Mouse (Mus musculus): ENCODE measurements at regions not wholly inside any gene's neighbourhood (a gene's known extent, or its start where the extent isn't known, plus 50 kb on each side); places are given as distances from the start of the nearest gene placed in this dataset.

DNA sequence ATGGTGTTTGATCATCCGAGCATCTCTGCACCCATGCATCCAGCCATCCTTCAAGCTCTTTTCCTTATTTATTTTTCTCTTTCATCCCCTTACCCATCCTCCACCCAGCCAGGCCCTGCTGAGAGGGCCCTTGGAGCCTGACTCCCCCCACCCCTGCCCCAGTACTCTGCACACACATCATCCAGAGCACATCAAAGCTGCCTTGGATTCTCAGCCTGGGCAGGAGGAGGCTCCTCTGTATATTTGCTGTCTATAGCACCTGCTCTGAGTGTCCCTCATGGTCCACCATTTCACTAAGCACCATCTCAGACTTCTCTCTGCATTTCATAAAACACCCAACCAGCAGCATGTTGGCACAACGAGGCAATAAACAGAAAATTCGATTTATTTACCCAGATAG lies 101.9 kb downstream of the Mn1 start:
- TF ChIP-seq POLR2A (IDR thresholded peaks at IDR 0.05; ENCODE audit: borderline replicate concordance, control insufficient read depth, low read depth, low read length) (no peak), CTCF (IDR thresholded peaks at IDR 0.05; ENCODE audit: control insufficient read depth, insufficient read depth, low read length) (no peak)
- 44% methylated on average over 3 of the region's 3 CpGs for WGBS
- no peak overlapping the region for H3K4me3 ChIP-seq (replicated peaks; ENCODE audit: control insufficient read depth, low read depth, low read length)

DNA sequence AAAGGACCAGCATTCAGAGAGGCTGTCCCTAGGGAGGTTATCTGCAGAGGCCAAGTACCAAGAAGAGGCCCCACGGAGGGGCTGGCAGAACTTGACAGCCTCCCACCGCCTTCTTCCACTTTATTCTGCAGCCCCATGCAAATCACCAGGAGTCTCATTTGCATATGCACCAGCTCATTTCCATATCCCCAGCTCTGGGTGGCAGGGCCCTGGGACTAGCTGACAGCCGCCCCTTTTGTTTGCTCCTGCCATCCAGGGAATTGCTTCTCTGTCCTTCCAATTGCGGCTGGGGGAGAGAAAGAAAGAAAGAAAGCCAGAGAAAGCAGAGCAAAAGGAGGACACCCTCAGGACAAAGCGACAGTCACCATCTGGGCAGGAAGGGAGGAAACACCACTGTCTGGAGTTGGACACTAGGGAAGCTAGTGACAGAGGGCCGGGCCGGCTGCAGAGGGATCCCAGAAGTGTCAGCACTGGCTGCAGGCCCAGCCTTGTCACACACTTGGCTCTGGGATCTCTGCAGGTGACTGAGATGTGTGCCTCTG lies 102.4 kb downstream of the Mn1 start:
- no peaks in the 10 kb centered on the region; the same call in 1 of the 2 replicates for H3K4me1 ChIP-seq (ENCODE audit: control insufficient read depth, insufficient read depth, low read length)
- no peak overlapping the region for H3K27ac ChIP-seq (ENCODE audit: control insufficient read depth, insufficient read depth, low read depth, low read length, poor library complexity)
- 43% methylated on average over 7 of the region's 7 CpGs for WGBS
- TF ChIP-seq POLR2A (IDR thresholded peaks at IDR 0.05; ENCODE audit: borderline replicate concordance, control insufficient read depth, low read depth, low read length) (no peak), CTCF (IDR thresholded peaks at IDR 0.05; ENCODE audit: control insufficient read depth, insufficient read depth, low read length) (no peak)
- no peak overlapping the region for H3K4me3 ChIP-seq (replicated peaks; ENCODE audit: control insufficient read depth, low read depth, low read length)

More for the DNA sequence above, 101.9 kb downstream of the Mn1 start:
- H3K27ac ChIP-seq (ENCODE audit: control insufficient read depth, insufficient read depth, low read depth, low read length, poor library complexity): no peak overlapping the region
- H3K4me1 ChIP-seq (ENCODE audit: control insufficient read depth, insufficient read depth, low read length): no peaks in the 10 kb centered on the region; the same call in 1 of the 2 replicates

DNA sequence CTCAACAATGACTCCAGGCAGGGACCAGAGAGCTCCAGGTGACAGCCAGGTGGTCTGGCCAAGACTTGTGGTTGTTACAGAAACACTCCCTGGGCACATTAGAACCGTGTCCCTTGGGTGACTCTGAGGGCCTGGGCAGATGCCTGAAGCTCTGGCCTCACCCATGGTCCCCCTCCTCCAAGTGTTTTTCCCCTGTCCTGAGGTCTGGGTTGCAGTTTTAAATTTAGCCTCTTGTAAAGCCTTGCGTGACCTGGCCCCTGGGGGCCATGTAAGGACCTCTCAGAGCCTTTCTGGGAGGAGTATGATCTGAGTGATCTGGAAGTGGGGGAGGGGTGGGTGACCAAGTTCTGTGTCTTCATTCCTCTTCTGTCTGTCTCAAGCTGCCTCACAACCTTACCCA lies 104.7 kb downstream of the Mn1 start:
- TF ChIP-seq CTCF (IDR thresholded peaks at IDR 0.05; ENCODE audit: control insufficient read depth, insufficient read depth, low read length) (no peak), POLR2A (IDR thresholded peaks at IDR 0.05; ENCODE audit: borderline replicate concordance, control insufficient read depth, low read depth, low read length) (no peak)
- WGBS: 76% methylated on average over 2 of the region's 2 CpGs
- no peaks in the 10 kb centered on the region; the same call in 1 of the 2 replicates for H3K4me1 ChIP-seq (ENCODE audit: control insufficient read depth, insufficient read depth, low read length)
- H3K4me3 ChIP-seq (replicated peaks; ENCODE audit: control insufficient read depth, low read depth, low read length): no peak overlapping the region
- H3K27ac ChIP-seq (ENCODE audit: control insufficient read depth, insufficient read depth, low read depth, low read length, poor library complexity): no peak overlapping the region

DNA sequence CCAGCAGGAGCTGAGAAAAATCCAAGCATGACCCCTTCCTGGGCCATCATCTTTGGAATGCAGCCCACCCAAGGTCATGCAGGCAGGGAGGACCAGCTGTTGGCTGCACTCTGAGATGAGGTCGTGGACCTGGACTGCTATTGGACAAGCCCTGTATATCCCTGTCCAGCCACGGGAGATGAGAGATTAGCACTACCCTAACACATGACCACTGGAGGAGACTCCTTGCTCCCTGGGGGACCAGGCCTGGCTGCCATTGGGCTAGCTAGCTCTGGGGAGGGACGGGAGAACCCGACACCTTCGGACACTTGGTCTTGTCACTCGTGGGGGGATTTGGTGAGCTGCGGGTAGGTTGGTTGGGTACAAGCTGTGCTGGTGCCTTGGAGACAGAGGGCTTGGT lies 105.4 kb downstream of the Mn1 start:
- H3K4me1 ChIP-seq (ENCODE audit: control insufficient read depth, insufficient read depth, low read length): no peaks in the 10 kb centered on the region; the same call in 1 of the 2 replicates
- TF ChIP-seq POLR2A (IDR thresholded peaks at IDR 0.05; ENCODE audit: borderline replicate concordance, control insufficient read depth, low read depth, low read length): no peak
- no peak for TF ChIP-seq CTCF (IDR thresholded peaks at IDR 0.05; ENCODE audit: control insufficient read depth, insufficient read depth, low read length)
- WGBS: 78% methylated on average over 7 of the region's 7 CpGs
- H3K4me3 ChIP-seq (replicated peaks; ENCODE audit: control insufficient read depth, low read depth, low read length): no peak overlapping the region
- no peak overlapping the region for H3K27ac ChIP-seq (ENCODE audit: control insufficient read depth, insufficient read depth, low read depth, low read length, poor library complexity)

DNA sequence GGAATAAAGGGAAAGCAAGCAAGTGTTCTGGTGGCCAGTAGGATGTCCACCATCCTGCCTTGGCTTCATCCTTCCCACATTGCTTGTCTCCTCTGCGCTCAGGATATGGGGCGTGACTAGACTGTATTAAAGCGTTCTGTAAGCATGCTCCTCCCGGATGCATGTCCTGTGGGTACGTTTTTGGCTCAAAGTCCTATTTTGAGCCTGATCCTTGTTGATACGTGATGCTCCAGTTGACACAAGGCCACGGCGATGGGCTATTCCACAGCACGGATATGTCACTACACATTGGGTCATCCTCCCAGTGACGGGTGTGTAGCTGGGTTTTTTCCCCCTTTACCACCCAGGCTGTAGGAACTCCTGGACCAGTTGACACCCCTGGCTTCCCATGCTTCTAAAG lies 110.6 kb downstream of the Mn1 start:
- Histone ChIP-seq H3K4me3 (replicated peaks; ENCODE audit: control insufficient read depth, low read depth, low read length) (no peak overlapping the region), H3K4me1 (ENCODE audit: control insufficient read depth, insufficient read depth, low read length) (no peaks in the 10 kb centered on the region), H3K27ac (ENCODE audit: control insufficient read depth, insufficient read depth, low read depth, low read length, poor library complexity) (no peak overlapping the region)
- WGBS: 82% methylated on average over 10 of the region's 10 CpGs
- TF ChIP-seq POLR2A (IDR thresholded peaks at IDR 0.05; ENCODE audit: borderline replicate concordance, control insufficient read depth, low read depth, low read length): no peak
- TF ChIP-seq CTCF (IDR thresholded peaks at IDR 0.05; ENCODE audit: control insufficient read depth, insufficient read depth, low read length): no peak

DNA sequence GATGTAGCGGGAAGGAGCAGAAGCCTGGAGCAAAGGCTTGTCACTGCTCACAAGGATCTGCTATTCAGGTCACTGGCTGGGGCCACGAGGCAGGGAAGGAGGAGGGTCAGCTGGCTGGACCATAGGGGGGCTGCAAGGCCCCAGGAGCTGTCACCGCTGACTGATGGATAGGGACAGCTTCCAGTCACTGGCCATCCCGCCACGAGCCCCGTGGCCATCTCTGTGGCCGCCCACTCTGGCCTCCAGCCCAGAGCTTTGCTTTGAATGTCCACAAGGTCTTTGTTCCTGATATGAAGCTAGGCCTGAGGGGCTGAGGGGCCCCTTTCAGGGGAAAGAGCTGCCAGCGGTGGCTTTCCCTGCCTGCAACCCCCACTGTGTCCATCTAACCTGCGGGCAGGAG lies 111.9 kb downstream of the Mn1 start:
- Histone ChIP-seq H3K27ac (ENCODE audit: control insufficient read depth, insufficient read depth, low read depth, low read length, poor library complexity) (no peak overlapping the region), H3K4me1 (ENCODE audit: control insufficient read depth, insufficient read depth, low read length) (no peaks in the 10 kb centered on the region), H3K4me3 (replicated peaks; ENCODE audit: control insufficient read depth, low read depth, low read length) (no peak overlapping the region)
- TF ChIP-seq CTCF (IDR thresholded peaks at IDR 0.05; ENCODE audit: control insufficient read depth, insufficient read depth, low read length): no peak
- no peak for TF ChIP-seq POLR2A (IDR thresholded peaks at IDR 0.05; ENCODE audit: borderline replicate concordance, control insufficient read depth, low read depth, low read length)
- WGBS: 67% methylated on average over 9 of the region's 9 CpGs

DNA sequence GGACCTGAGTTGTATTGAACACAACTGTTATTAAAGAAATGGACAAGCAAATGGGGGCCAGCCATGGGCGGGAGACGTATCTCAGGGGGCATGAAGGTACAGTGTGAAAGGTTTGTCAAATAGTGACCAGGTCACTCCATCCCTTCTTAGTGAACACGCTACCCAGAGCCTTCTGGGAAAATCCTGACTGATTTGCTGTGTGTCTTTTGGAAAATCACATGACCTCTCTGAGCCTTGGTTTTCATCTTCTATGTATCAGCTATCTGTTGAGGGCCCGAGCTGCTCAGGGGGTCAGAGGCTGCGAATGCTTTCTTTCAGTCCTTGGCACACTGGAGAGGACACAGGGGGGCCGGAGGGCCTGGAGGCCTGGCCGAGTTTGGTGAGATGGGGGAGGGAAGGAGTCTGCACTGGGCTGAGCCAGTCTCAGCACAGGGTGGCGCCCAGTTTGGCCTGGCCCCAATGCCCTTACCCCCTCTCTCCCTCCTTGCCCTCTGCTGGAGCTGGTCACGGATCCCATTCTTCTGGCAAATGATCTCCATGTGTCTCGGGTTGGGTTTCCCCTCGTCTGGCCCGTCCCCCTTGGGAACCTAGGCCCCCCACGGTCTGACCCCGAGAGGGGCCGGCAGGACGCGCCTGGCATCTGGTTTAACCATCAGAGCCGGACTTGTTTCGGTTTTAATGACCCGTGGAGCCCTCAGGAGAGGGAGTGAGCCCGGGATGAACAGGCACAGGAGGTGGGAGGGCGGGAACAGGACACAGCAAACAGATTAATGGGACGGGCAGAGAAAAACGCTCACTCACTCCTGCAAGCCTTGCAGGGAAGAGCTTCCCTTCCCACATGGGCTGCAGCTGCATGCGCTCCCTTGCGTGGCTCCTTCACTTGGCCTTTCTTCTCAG lies 113.7 kb downstream of the Mn1 start:
- 59% methylated on average over 26 of the region's 26 CpGs for WGBS
- TF ChIP-seq POLR2A (IDR thresholded peaks at IDR 0.05; ENCODE audit: borderline replicate concordance, control insufficient read depth, low read depth, low read length): no peak
- no peak for TF ChIP-seq CTCF (IDR thresholded peaks at IDR 0.05; ENCODE audit: control insufficient read depth, insufficient read depth, low read length)
- Histone ChIP-seq H3K4me1 (ENCODE audit: control insufficient read depth, insufficient read depth, low read length) (peaks cover 3% of the 10 kb centered on the region), H3K27ac (ENCODE audit: control insufficient read depth, insufficient read depth, low read depth, low read length, poor library complexity) (no peak overlapping the region), H3K4me3 (replicated peaks; ENCODE audit: control insufficient read depth, low read depth, low read length) (no peak overlapping the region)

DNA sequence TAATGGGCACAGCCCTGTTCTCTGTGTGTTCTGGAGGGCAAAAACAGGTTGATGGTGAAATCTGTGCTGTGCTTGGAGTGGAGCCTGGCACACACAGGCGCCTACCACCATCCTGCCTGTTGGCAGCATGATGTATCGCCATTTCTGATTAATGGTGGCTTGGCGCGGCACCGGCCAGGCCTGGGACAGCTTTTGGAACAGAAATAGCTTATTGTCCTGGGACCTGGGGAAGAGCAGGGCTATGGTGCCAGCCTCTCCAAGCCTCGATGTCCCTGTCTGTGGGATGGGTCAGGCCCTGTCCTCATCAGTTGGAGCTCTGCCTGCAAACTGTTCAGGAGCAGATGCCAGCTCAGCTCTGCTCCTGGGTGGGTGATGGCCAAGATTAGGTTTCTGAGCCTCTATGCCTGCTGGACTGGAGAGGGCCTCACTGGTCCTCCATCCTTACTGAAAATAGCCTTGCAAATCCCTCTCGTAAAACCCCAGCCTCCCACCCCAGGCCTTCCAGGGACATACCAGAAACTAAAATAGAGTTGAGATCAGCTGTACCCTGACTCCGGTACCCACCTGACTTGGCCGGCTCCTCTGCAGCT lies 115.4 kb downstream of the Mn1 start:
- 83% methylated on average over 9 of the region's 9 CpGs for WGBS

More for the DNA sequence above, 115.4 kb downstream of the Mn1 start:
- H3K4me3 ChIP-seq (replicated peaks; ENCODE audit: control insufficient read depth, low read depth, low read length): no peak overlapping the region
- TF ChIP-seq CTCF (IDR thresholded peaks at IDR 0.05; ENCODE audit: control insufficient read depth, insufficient read depth, low read length) (no peak), POLR2A (IDR thresholded peaks at IDR 0.05; ENCODE audit: borderline replicate concordance, control insufficient read depth, low read depth, low read length) (no peak)
- no peak overlapping the region for H3K27ac ChIP-seq (ENCODE audit: control insufficient read depth, insufficient read depth, low read depth, low read length, poor library complexity)
- H3K4me1 ChIP-seq (ENCODE audit: control insufficient read depth, insufficient read depth, low read length): peaks cover 3% of the 10 kb centered on the region

Measured in bone marrow, adult 2 months (tissue).